Mouse (Mus musculus) c-Kit-positive CD71-negative TER-119-negative erythroid progenitor cells, embryonic 14.5 days (primary cell): ENCODE measurements around the gene Mtf2.
A peak's percentile ranks its signal among the peaks of the same experiment; 100 is the strongest.
"Not testable (repeated sequence)": the region's sequence is repeated elsewhere in the genome, so short reads cannot be mapped to it uniquely, and the experiment has no call there.

ENCODE experiments used
- DNase-seq: peaks from one replicate; pipeline ENCODE4 v3.0.0-alpha.2; 2013; ENCODE audit warnings: low read depth

Mtf2 gene

DNA sequence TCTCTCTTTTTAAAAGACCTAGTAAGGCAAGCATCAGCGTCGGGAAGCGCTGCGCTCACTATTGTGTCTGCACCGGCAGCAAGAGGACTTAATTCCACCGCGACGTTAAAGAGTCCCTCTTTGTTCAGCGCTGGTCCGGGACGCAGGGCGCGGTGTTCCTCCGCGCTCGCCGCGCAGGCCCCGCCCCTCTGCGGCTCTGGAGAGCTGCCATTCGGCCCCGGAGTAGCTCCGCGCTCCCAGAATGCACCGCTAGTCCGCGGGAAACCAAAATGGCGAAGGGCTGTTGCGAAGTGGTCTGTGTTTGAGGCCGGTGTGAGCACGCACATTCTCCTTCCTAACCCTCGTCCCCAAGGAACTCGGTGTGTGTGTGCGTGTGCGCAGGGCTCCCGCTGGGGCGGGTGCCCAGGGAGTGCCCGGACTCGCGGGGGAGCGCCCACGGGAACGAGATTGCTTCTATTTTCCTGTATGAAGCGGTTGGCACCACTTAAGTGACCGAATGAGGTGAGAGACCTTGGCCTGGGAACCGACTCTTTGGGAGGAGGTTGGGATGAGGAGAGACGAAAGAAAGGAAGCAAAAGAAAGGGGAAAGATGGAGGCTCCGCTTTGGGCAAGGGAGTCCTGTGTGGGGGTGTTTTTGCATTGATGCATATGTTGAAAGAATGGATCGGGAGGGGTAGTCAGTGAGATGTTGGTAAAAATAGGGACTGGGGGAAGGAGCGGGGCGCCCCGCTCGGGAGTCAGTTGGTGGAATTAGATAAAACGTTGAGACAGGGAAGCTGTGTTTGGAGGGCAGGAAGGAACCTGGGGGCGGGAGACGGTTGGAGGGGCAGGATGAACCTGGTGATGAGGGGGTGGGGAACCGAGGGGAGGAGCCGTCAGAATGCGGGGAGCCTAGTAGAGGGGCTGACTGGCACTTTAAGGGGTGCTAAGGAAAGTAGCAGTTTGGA, at the start of gene Mtf2:
TSS of gene Mtf2 (plus strand) at position 210 of the 947 bp plus-strand sequence.
- DNase-seq = peak; percentile 97

GRCm38 (mm10) chr5:108017232-108017631, 48.2 kb upstream of the Mtf2 start:
- no peak for DNase-seq

- DNase-seq = no peak
Observed at GRCm38 (mm10) chr5:108019367-108019766, 46.1 kb upstream of the Mtf2 start.

GRCm38 (mm10) chr5:108021346-108021745, 44.1 kb upstream of the Mtf2 start:
- DNase-seq = no peak

GRCm38 (mm10) chr5:108028230-108028629, 37.2 kb upstream of the Mtf2 start:
- no peak for DNase-seq

DNA sequence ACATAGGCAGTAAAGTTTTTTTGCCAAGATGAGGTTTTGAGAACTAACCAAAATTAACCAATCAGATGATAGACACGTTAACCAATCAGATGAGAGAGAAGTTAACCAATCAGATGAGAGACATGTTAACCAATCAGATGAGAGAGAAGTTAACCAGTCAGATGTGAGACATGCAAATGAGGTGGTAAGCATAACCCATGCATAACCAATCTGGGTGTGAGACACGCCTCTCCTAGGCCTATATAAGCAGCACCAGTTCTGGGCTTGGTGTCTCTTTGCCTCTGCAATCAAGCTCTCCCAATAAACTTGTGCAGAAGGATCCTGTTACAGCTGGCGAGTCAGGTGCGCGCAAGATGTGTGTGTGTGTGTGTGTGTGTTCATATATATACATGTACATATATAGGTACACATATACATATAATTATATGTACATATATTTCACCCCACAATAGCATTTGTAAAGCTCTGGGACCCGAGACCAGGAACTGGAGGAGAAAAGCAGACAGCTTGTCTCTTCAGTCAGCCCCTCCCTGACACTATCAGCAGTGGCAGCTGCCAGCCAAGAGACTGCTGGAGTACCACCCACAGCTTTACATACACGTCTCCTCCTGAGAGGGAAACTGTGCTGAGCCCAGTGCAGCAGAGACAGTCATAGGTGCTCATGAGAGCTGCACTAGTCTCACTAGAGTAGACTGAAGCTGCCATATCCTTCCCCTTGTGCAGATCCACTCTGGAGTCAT, 36.5 kb upstream of the Mtf2 start:
- DNase-seq = not testable (repeated sequence)

DNA sequence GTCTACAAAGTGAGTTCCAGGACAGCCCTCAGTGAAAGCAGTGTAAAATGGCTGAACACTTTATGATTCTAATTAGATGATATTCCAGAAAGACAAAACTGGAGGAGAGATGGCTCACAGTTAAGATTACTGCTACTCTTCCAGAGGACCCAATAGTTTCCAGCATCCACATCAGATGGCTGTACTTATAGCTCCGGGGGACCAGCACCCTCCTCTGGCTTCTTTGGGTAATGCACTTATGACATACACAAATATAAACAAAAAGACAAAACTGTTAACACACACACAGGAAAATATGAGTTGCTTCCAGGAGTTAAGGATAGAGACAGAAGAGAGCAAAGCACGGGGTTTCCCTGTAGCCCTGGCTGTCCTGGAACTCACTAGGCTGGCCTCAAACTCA, 35.5 kb upstream of the Mtf2 start:
- no peak for DNase-seq

GRCm38 (mm10) chr5:108031267-108031666, 34.2 kb upstream of the Mtf2 start:
- DNase-seq = no peak

- DNase-seq = peak; percentile 43
Observed at GRCm38 (mm10) chr5:108034194-108034593, 31.3 kb upstream of the Mtf2 start.

DNA sequence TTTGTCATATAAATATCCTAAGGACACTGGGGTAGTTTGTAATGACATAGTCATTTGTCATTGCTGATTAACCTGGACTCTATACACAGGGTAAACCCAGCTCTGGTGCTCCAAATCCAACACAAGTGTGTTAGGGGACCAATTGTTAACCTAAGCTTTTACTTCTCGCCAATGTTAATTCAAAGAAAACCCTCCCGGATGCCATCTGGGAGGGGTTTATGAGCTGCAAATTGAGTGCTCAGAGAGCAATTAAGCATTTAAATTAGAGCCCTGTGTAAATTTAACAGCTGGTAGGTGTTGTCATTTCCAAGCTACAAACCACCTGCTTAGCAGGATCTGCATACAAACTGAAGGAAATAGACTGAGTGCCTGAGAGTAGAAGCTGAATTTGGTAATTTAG, 30.0 kb upstream of the Mtf2 start:
- no peak for DNase-seq

- DNase-seq = no peak
Observed at GRCm38 (mm10) chr5:108042061-108042460, 23.4 kb upstream of the Mtf2 start.

DNA sequence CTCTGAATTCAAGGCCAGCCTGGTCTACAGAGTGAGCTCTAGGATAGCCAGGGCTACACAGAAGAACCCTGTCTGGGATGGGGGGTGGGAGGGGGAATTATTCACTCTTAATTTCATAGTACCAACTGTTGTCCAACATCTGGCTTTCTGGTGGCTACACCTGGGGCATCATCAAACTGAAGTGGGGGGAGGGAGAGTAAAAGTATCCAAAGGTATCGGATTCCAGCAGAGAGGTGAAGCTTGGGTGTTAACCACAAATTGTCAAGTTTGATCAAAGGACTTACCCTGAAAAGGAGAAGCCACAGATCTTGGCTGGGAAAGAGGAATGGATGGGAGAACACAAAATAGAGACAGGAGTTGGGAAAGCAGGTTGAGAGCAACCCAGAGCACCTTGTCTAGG, 21.6 kb upstream of the Mtf2 start:
- no peak for DNase-seq

DNA sequence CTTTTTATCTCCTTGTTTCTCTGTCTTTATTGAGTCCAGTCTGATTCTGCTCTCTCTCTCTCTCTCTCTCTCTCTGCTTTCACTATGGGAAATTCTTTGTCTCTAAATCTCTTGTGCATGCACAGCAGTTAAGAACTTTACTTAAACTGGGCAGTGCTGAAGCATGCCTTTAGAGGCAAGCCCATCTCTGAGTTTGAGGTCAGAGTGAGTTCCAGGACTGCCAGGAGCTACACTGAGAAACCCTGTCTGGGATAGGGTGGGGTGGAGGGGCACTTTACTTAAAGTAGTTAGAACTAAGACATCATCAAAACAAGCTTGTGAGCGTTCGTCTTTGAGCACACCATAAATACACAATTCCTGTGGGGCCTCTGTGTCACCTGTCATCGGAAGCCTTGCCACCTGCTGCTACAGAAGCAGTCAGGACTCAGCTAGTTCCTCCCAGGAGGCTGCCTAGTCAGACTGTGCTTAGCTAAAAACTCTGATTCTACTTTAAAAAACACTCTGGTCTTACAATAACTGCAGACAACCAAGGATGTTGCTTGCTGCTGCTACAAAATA, 15.7 kb upstream of the Mtf2 start:
- DNase-seq = no peak

DNA sequence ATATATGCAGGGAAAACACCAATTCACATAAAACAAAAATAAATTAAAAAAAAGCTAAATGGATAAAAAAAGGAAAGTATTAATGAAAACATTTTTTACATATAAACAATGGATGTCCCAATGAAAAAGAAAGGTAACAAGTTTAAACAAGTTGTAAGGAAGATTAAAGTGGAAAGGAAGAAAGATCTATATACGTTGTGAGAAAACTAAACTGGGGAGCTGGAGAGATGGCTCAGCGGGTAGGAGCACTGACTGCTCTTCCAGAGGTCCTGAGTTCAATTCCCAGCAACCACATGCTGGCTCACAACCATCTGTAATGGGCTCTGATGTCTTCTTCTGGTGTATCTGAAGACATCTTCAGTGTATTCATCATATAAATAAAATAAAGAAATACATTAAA, 14.4 kb upstream of the Mtf2 start:
- DNase-seq = no peak

- DNase-seq = not testable (repeated sequence)
Observed at GRCm38 (mm10) chr5:108051727-108052126, 13.7 kb upstream of the Mtf2 start.

DNA sequence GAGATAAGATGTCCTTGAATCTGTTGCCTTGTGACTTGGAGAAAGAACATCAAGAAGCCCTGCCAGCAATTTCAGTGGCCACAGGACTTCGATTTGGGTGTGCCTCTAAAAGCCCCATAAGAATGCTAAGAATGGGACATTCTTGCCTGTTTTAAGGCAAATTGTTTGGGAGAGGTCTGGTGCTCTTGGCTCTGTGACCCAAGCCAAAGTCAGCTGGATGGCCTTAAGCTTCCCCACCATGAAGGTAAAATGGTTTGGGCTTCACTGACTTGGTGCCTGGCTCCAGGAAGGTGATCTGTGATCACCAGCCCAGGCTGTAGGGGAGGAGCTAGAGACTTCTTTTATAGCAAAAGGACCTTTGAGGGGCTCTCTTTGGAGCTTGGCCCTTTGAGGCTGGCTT, 13.3 kb upstream of the Mtf2 start:
- DNase-seq = no peak

- DNase-seq = no peak
Observed at GRCm38 (mm10) chr5:108053566-108053965, 11.9 kb upstream of the Mtf2 start.

DNA sequence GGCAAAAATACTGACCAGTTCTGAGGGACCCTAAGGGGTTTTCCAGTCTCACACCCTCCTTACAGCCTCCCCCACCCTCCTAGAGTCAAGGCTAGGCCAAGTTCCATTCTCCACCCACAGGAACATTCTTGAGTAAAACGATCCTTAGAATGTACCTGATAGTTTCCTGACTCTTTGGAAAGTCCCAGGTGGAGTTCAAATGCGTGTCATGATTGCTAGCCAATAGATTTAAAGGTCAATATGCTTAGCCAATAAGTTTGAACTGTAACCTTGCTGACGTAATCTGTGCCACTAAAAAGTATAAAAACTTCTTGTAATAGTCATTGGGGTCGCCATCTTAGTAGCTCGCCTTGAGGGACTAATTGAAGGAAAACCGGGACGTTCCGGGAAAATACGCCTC, 5.1 kb upstream of the Mtf2 start:
- no peak for DNase-seq

GRCm38 (mm10) chr5:108072301-108072700, 6.8 kb downstream of the Mtf2 start:
- no peak for DNase-seq

GRCm38 (mm10) chr5:108076241-108076640, 10.8 kb downstream of the Mtf2 start:
- no peak for DNase-seq

GRCm38 (mm10) chr5:108076833-108077540, 11.5 kb downstream of the Mtf2 start:
- DNase-seq = no peak

- no peak for DNase-seq
Observed at GRCm38 (mm10) chr5:108079603-108080002, 14.1 kb downstream of the Mtf2 start.
